Mouse (Mus musculus) lung, embryonic 16.5 days (tissue): ENCODE data around the gene Cldn12. TPM values are rescaled to one million over a fixed set of nuclear protein-coding genes. Genes with fewer than 3 reads are reported as not detected.
A peak's percentile ranks its signal among the peaks of the same experiment; 100 is the strongest.

Source experiments
- ATAC-seq: fragments of 200-750 bp; cut with Nextera tagmentation; 2 replicates; pipeline ENCODE4 v1.8.0; 2017; ENCODE audit warnings: low read depth, mild to moderate bottlenecking, moderate library complexity
- H3K27ac ChIP-seq: fragments of 300-500 bp; sonication (generic); 2 replicates; pipeline ENCODE4 v1.5.1; 2014; ENCODE audit warnings: mild to moderate bottlenecking, control low read depth, low read length
- H3K27me3 ChIP-seq: fragments of 300-500 bp; sonication (generic); 2 replicates; pipeline ENCODE4 v1.6.1; 2014; ENCODE audit warnings: low read depth, low read length, mixed read lengths; ENCODE audit not compliant: control insufficient read depth, insufficient read depth
- H3K36me3 ChIP-seq: fragments of 300-500 bp; sonication (generic); 2 replicates; pipeline ENCODE4 v1.6.1; 2014; ENCODE audit warnings: low read length; ENCODE audit not compliant: control insufficient read depth, insufficient read depth
- H3K4me1 ChIP-seq: fragments of 300-500 bp; sonication (generic); replicated peaks from 2 replicates; pipeline ENCODE4 v1.6.1; 2014; ENCODE audit warnings: low read length, mixed read lengths; ENCODE audit not compliant: control insufficient read depth, insufficient read depth
- H3K4me2 ChIP-seq: fragments of 300-500 bp; sonication (generic); 2 replicates; pipeline ENCODE4 v1.6.1; 2014; ENCODE audit warnings: low read depth, low read length, control low read depth
- H3K4me3 ChIP-seq: fragments of 300-500 bp; sonication (generic); 2 replicates; pipeline ENCODE4 v1.5.1; 2014; ENCODE audit warnings: mild to moderate bottlenecking, low read length, control low read depth
- H3K9ac ChIP-seq: fragments of 300-500 bp; sonication (generic); 2 replicates; pipeline ENCODE4 v1.6.1; 2014; ENCODE audit warnings: low read length, control low read depth
- H3K9me3 ChIP-seq: fragments of 300-500 bp; sonication (generic); 2 replicates; pipeline ENCODE4 v1.6.1; 2016; ENCODE audit warnings: low read length; ENCODE audit not compliant: control insufficient read depth
- WGBS: fragments of 180-500 bp; shearing (Covaris S2); extraction: QIAGEN DNeasy Blood & Tissue Kit; methylation state at CpG from one replicate; pipeline ENCODE4 v1.1.7; 2014; 5-methylcytosine and 5-hydroxymethylcytosine counted together
- polyA plus RNA-seq: library from polyadenylated mRNA; unstranded; fragments of >200 nt; fragmentation: Nextera tagmentation; extraction: Ambion mirVana; gene quantifications from 2 replicates; pipeline ENCODE4 v1.2.1, GENCODE M21; 2015

The Cldn12 gene
- polyA plus RNA-seq, 1 experiment from 2014 or later = 15.7 TPM

DNA sequence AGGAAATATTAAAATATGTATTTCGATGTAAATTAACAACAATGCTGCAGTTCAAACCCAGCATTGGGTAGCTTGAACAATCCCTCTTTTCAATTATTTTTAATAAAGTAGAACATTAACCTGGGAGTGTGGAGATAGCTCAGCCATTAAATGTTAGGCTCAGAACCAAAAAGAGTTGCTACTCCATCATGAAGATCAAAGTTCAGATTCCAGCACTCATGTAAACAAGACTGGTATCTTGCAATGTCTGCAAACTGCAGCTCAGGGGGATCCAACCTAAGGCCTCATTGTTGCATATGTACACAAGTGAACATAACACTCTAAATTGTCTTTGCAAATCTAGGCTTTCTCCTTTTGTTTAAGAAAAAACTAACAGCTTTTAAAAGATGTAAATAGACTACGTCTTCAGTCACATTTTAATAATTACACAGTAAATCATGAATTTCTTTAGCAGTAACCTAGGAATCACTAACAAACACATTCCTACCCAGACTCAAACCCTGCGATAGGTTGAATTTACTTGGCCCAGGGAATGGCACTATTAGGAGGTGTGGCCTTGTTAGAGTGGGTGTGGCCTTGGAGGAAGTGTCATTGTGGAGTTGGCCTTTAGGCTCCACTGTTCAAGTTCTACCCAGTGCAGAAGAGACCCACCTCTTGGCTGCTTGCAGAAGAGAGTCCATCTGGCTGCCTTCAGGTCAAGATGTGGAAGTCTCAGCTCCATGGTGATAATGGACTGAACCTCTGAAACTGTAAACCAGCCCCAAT lies 19.1 kb upstream of the Cldn12 start:
- WGBS = 78% methylated on average over 3 of the region's 3 CpGs
- Histone ChIP-seq H3K9me3 (no peaks in the 10 kb centered on the region), H3K27me3 (no peaks in the 10 kb centered on the region), H3K4me1 (no peaks in the 10 kb centered on the region), H3K36me3 (peaks cover 5% of the 10 kb centered on the region), H3K4me2 (no peak overlapping the region), H3K4me3 (no peak overlapping the region), H3K27ac (no peak overlapping the region), H3K9ac (no peak overlapping the region)
- no peak for ATAC-seq

DNA sequence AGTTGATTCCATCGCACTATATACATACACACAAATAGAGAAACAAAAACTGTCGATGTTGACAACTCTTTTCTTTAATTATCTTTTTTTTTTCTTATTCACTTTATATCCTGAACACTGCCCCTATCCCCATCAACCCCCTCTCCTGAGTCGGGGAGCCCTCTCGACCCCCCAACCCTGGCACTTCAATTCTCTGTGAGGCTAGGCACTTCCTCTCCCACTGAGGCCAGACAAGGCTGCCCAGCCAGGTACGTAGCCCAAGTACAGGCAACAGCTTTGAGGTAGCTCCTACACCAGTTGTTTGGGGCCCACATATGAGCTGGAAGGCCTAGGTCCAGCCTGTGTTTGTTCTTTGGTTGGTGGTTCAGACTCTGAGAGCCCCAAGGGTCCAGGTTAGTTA lies 653 bp upstream of the Cldn12 start:
- 73% methylated on average over 5 of the region's 5 CpGs for WGBS
- no peak overlapping the region for H3K9ac ChIP-seq
- H3K36me3 ChIP-seq = no peaks in the 10 kb centered on the region; the same call in none of the 2 replicates
- no peak overlapping the region for H3K4me2 ChIP-seq
- H3K4me3 ChIP-seq = no peak overlapping the region
- H3K27ac ChIP-seq = no peak overlapping the region
- ATAC-seq = no peak
- H3K9me3 ChIP-seq = no peaks in the 10 kb centered on the region
- H3K4me1 ChIP-seq = no peaks in the 10 kb centered on the region
- H3K27me3 ChIP-seq = no peaks in the 10 kb centered on the region

GRCm38 (mm10) chr5:5511401-5511800 lies 3.4 kb downstream of the Cldn12 start:
- ATAC-seq = no peak
- Histone ChIP-seq H3K4me2 (no peak overlapping the region), H3K27ac (no peak overlapping the region), H3K4me1 (no peaks in the 10 kb centered on the region), H3K9me3 (no peaks in the 10 kb centered on the region), H3K27me3 (no peaks in the 10 kb centered on the region), H3K36me3 (no peaks in the 10 kb centered on the region; the same call in none of the 2 replicates), H3K9ac (no peak overlapping the region), H3K4me3 (no peak overlapping the region)
- WGBS = 79% methylated on average over 3 of the region's 3 CpGs

GRCm38 (mm10) chr5:5510989-5511388 lies 3.8 kb downstream of the Cldn12 start:
- no peak overlapping the region for H3K27ac ChIP-seq
- H3K4me3 ChIP-seq = no peak overlapping the region
- 88% methylated on average over 5 of the region's 5 CpGs for WGBS
- no peaks in the 10 kb centered on the region for H3K4me1 ChIP-seq
- no peak overlapping the region for H3K4me2 ChIP-seq
- H3K9ac ChIP-seq = no peak overlapping the region
- H3K9me3 ChIP-seq = no peaks in the 10 kb centered on the region
- no peak for ATAC-seq
- no peaks in the 10 kb centered on the region; the same call in none of the 2 replicates for H3K36me3 ChIP-seq
- no peaks in the 10 kb centered on the region for H3K27me3 ChIP-seq

- no peak overlapping the region for H3K4me2 ChIP-seq
- H3K4me3 ChIP-seq = no peak overlapping the region
- H3K9me3 ChIP-seq = no peaks in the 10 kb centered on the region
- ATAC-seq = no peak
- H3K36me3 ChIP-seq = no peaks in the 10 kb centered on the region; the same call in none of the 2 replicates
- no peaks in the 10 kb centered on the region for H3K4me1 ChIP-seq
- no peak overlapping the region for H3K9ac ChIP-seq
- no peaks in the 10 kb centered on the region for H3K27me3 ChIP-seq
- 73% methylated on average over 10 of the region's 10 CpGs for WGBS
- no peak overlapping the region for H3K27ac ChIP-seq
These were observed 4.4 kb downstream of the Cldn12 start for GRCm38 (mm10) chr5:5510304-5510887.

GRCm38 (mm10) chr5:5508231-5508630 lies 6.5 kb downstream of the Cldn12 start:
- Histone ChIP-seq H3K36me3 (peaks cover 2% of the 10 kb centered on the region), H3K9me3 (no peaks in the 10 kb centered on the region), H3K27ac (no peak overlapping the region), H3K9ac (no peak overlapping the region), H3K4me2 (no peak overlapping the region), H3K4me3 (no peak overlapping the region), H3K4me1 (no peaks in the 10 kb centered on the region), H3K27me3 (no peaks in the 10 kb centered on the region)
- no peak for ATAC-seq
- 84% methylated on average over 10 of the region's 10 CpGs for WGBS

GRCm38 (mm10) chr5:5507701-5508225 lies 7.0 kb downstream of the Cldn12 start:
- WGBS = 53% methylated on average over 20 of the region's 20 CpGs
- Histone ChIP-seq H3K36me3 (peaks cover 2% of the 10 kb centered on the region), H3K4me2 (no peak overlapping the region), H3K27me3 (no peaks in the 10 kb centered on the region), H3K27ac (no peak overlapping the region), H3K4me1 (no peaks in the 10 kb centered on the region), H3K4me3 (no peak overlapping the region), H3K9me3 (no peaks in the 10 kb centered on the region), H3K9ac (no peak overlapping the region)
- ATAC-seq = peak; percentile 23; the same call in 1 of the 2 replicates

GRCm38 (mm10) chr5:5504456-5504855 lies 10.3 kb downstream of the Cldn12 start:
- 82% methylated on average over 13 of the region's 13 CpGs for WGBS
- no peak for ATAC-seq
- H3K9ac ChIP-seq = no peak overlapping the region
- H3K4me1 ChIP-seq = no peaks in the 10 kb centered on the region
- no peak overlapping the region for H3K4me3 ChIP-seq
- no peak overlapping the region for H3K27ac ChIP-seq
- H3K4me2 ChIP-seq = no peak overlapping the region
- no peaks in the 10 kb centered on the region for H3K9me3 ChIP-seq
- H3K27me3 ChIP-seq = no peaks in the 10 kb centered on the region
- peaks cover 2% of the 10 kb centered on the region; the same call in 1 of the 2 replicates for H3K36me3 ChIP-seq

- H3K4me2 ChIP-seq = no peak overlapping the region
These were observed 11.4 kb downstream of the Cldn12 start for GRCm38 (mm10) chr5:5503381-5503780.

More at GRCm38 (mm10) chr5:5503381-5503780, 11.4 kb downstream of the Cldn12 start:
- peaks cover 2% of the 10 kb centered on the region; the same call in 1 of the 2 replicates for H3K36me3 ChIP-seq
- ATAC-seq = no peak
- H3K9me3 ChIP-seq = no peaks in the 10 kb centered on the region
- no peak overlapping the region for H3K4me3 ChIP-seq
- no peaks in the 10 kb centered on the region for H3K27me3 ChIP-seq
- no peak overlapping the region for H3K9ac ChIP-seq
- H3K4me1 ChIP-seq = no peaks in the 10 kb centered on the region
- H3K27ac ChIP-seq = no peak overlapping the region
- 62% methylated on average over 4 of the region's 4 CpGs for WGBS
